Comparison of ENCODE assay signal across 9 mouse cellular contexts in genomic region chr17:13758586-13758985, GRCm38 (mm10). TPM values are rescaled to one million over a fixed set of nuclear protein-coding genes. Genes with fewer than 3 reads are reported as not detected.
A peak's percentile ranks its signal among the peaks of the same experiment; 100 is the strongest.
DNase-seq lines count a peak whose midpoint lies in the region; ATAC-seq and TF ChIP-seq lines count a peak whose summit lies in the region.
"Had no signal": no experiment of that assay in that cellular context is flagged by ENCODE, and none has a peak within 500 bp of the region (broad histone marks: within the 10 kb centered on the region; RNA-seq: fewer than 3 reads in every experiment).

No protein-coding gene starts in this region.

- WGBS in forebrain, embryonic 10.5 days: 31% methylated on average over 7 of the region's 7 CpGs
- WGBS in hindbrain, embryonic 15.5 days: 49% methylated on average over 7 of the region's 7 CpGs
- 64% methylated on average over 7 of the region's 7 CpGs for WGBS in neural tube, embryonic 12.5 days

- peak overlapping the region; percentile 87 for H3K4me3 ChIP-seq in layer of hippocampus, adult 2 months
- H3K4me3 ChIP-seq in forebrain, embryonic 10.5 days: peak overlapping the region; percentile 98
- peak overlapping the region; percentile 99 for H3K4me3 ChIP-seq in hindbrain, embryonic 15.5 days
- H3K4me3 ChIP-seq in neural tube, embryonic 12.5 days: peak overlapping the region; percentile 99

- ATAC-seq in hindbrain, embryonic 15.5 days (ENCODE audit: low FRiP score, low read depth): no peak
- ATAC-seq in neural tube, embryonic 12.5 days (ENCODE audit: low FRiP score, low read depth): no peak

- H3K9me3 ChIP-seq in forebrain, embryonic 10.5 days: no peaks in the 10 kb centered on the region
- no peaks in the 10 kb centered on the region for H3K9me3 ChIP-seq in hindbrain, embryonic 15.5 days
- H3K9me3 ChIP-seq in neural tube, embryonic 12.5 days: no peaks in the 10 kb centered on the region

- H3K27me3 ChIP-seq in forebrain, embryonic 10.5 days (ENCODE audit: poor library complexity, severe bottlenecking): no peaks in the 10 kb centered on the region
- no peaks in the 10 kb centered on the region for H3K27me3 ChIP-seq in hindbrain, embryonic 15.5 days
- H3K27me3 ChIP-seq in neural tube, embryonic 12.5 days (replicated peaks): no peaks in the 10 kb centered on the region

- peaks cover 56% of the 10 kb centered on the region for H3K4me1 ChIP-seq in forebrain, embryonic 10.5 days
- peaks cover 31% of the 10 kb centered on the region for H3K4me1 ChIP-seq in hindbrain, embryonic 15.5 days (replicated peaks)
- peaks cover 21% of the 10 kb centered on the region for H3K4me1 ChIP-seq in neural tube, embryonic 12.5 days

- no peaks in the 10 kb centered on the region for H3K36me3 ChIP-seq in forebrain, embryonic 10.5 days (replicated peaks)
- H3K36me3 ChIP-seq in hindbrain, embryonic 15.5 days: no peaks in the 10 kb centered on the region
- H3K36me3 ChIP-seq in neural tube, embryonic 12.5 days: no peaks in the 10 kb centered on the region

- DNase-seq in layer of hippocampus, adult 2 months (ENCODE audit: low spot score in 2 of 2): no peak
- DNase-seq in layer of hippocampus, adult 18-20 months (ENCODE audit: low spot score in 2 of 2): no peak
- no peak for DNase-seq in forebrain, embryonic 10.5 days (ENCODE audit: extremely low spot score, low spot score)
- no peak for DNase-seq in T-cell, adult 2 months (ENCODE audit: low spot score)
- no peak for DNase-seq in B cell, adult 2 months
- DNase-seq in kidney, adult 9 months: no peak

- TF ChIP-seq CTCF in layer of hippocampus, adult 2 months (conservative IDR thresholded peaks at IDR 0.05): no peak

- H3K9ac ChIP-seq in hindbrain, embryonic 15.5 days: peak overlapping the region; percentile 91
- peak overlapping the region; percentile 93 for H3K9ac ChIP-seq in neural tube, embryonic 12.5 days

- H3K4me2 ChIP-seq in hindbrain, embryonic 15.5 days: peak overlapping the region; percentile 77
- peak overlapping the region; percentile 64 for H3K4me2 ChIP-seq in neural tube, embryonic 12.5 days (replicated peaks)

- peak overlapping the region; percentile 93; the same call in 1 of the 2 replicates for H3K27ac ChIP-seq in layer of hippocampus, adult 2 months
- peak overlapping the region; percentile 95 for H3K27ac ChIP-seq in forebrain, embryonic 10.5 days
- peak overlapping the region; percentile 98 for H3K27ac ChIP-seq in hindbrain, embryonic 15.5 days (replicated peaks)
- H3K27ac ChIP-seq in neural tube, embryonic 12.5 days: no peak overlapping the region; the same call in 1 of the 2 replicates

RNA-seq across cellular contexts. Expression of gene Afdn, which starts 1.8 kb away (rescaled TPM):
- total RNA-seq in layer of hippocampus, adult 2 months (2021): 100 to 1,000 TPM; 106 to 114 TPM
- total RNA-seq in layer of hippocampus, adult 18-20 months (2021): 100 to 1,000 TPM; 101 to 105 TPM
- 80.9 and 82.9 TPM in 2 replicates for polyA plus RNA-seq in forebrain, embryonic 10.5 days (2016; fragmentation: Nextera tagmentation; extraction: Ambion mirVana)
- polyA plus RNA-seq in hindbrain, embryonic 15.5 days (2015; fragmentation: Nextera tagmentation; extraction: Ambion mirVana): 131 and 132 TPM in 2 replicates
- 151 and 156 TPM in 2 replicates for polyA plus RNA-seq in neural tube, embryonic 12.5 days (2016; fragmentation: Nextera tagmentation; extraction: Ambion mirVana)

RNA-seq across cellular contexts. Expression of gene Tcte2, which starts 3.0 kb away (rescaled TPM):
- total RNA-seq in layer of hippocampus, adult 2 months (2021): 10 to 100 TPM; 18.4 to 22.1 TPM
- 10 to 100 TPM; 18.5 to 21.0 TPM for total RNA-seq in layer of hippocampus, adult 18-20 months (2021)
- 4.9 and 6.6 TPM in 2 replicates for polyA plus RNA-seq in forebrain, embryonic 10.5 days (2016; fragmentation: Nextera tagmentation; extraction: Ambion mirVana)
- 16.8 TPM in 2 replicates for polyA plus RNA-seq in hindbrain, embryonic 15.5 days (2015; fragmentation: Nextera tagmentation; extraction: Ambion mirVana)
- 12.7 and 16.9 TPM in 2 replicates for polyA plus RNA-seq in neural tube, embryonic 12.5 days (2016; fragmentation: Nextera tagmentation; extraction: Ambion mirVana)
- total RNA-seq: neutrophil, adult 5-6 weeks had no signal
